Mouse (Mus musculus) thymus, postnatal 36 days (tissue): ENCODE measurements at regions not wholly inside any gene's neighbourhood (a gene's known extent, or its start where the extent isn't known, plus 50 kb on each side); places are given as distances from the start of the nearest gene placed in this dataset.
A peak's percentile ranks its signal among the peaks of the same experiment; 100 is the strongest.

ENCODE experiments used
- DNase-seq, 2 experiments: peaks; one replicate each; pipeline ENCODE4 v3.0.0; 2022; ENCODE audit warnings: mixed read lengths in 2 of 2

GRCm38 (mm10) chr1:51643640-51644039 lies 165.4 kb upstream of the Nabp1 start:
- no peak for DNase-seq

- no peak for DNase-seq
These were observed 160.5 kb upstream of the Nabp1 start for GRCm38 (mm10) chr1:51638519-51639302.

DNA sequence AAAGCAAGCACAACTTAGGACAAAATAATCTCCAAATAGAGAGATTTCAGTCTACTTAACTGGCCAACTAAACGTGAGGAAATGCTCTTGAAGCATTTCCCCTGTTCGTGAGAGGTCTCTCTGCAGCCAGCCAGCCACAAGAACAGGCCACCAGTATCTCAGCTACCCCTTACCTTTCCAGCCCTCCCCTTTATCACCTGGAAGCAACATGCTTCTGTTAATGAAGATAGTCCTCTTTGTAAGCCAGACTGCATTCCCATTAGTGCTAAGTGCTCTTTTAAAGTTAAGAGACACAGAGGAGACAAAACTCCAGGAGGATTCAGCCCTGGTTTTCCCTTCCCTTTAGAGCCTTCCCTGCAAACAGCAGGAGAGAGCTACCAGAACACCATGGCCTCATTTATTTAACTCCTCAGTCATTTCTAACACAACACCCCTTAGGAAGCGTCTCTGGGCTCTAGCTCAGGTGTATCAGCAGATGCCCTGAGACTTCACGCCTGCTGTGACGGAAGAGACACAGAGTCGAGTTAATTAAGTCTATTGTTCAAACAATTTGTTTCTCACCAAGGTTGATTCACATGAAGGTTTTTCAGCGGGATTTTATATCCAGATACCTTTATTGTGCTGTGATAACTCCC lies 157.8 kb upstream of the Nabp1 start:
- no peak for DNase-seq

DNA sequence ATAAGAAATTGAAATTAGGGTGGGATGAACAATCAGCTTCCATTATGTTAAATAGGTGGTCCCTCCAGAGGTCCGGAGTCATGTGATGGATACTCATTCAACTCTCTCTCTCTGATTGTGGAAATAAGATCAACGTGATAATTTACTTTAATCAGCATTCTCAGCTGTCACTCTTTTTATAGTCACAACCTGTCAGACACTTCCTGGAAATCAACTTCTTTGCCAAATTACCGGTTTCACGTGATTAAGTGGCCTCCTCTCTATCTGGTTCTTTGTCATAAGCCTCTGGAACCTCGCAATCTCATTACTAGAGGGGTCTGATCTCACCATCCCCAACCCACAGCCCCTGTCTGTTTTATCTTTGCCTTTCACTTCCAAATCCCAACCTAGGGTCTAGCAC lies 155.6 kb upstream of the Nabp1 start:
- no peak for DNase-seq

GRCm38 (mm10) chr1:51632851-51633250 lies 154.6 kb upstream of the Nabp1 start:
- DNase-seq, result no peak

- no peak for DNase-seq
These were observed 151.6 kb upstream of the Nabp1 start for GRCm38 (mm10) chr1:51629848-51630247.

DNA sequence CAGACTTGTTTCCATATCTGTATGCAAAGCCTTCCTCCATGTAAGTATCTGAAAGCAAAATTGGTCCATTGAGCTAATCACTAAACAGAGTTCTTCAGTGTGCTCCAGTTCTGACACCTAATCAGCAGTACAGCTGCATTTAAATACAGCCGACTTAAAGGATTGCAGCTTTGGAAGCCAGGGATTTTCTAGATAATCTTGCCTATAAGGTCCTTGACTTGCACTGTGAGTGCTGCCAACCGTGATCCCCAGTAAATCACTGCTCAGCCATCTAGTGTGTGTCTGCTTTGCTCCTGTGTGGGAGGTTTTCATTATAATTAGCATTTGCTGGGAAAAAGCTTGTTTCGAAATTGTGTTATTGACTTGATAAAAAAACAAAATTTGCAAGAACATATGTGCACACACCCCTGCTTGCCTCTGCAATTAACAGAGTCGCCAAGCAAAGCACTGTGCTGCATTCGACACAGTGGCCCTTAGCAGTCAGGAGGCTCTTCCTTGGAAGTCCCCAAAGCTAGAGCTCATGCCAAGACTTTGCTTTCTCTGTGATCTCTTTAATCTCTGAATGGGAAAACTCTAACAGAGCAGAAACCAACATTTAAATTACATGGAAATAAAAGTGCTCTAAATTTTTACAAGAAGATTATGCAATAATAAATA lies 150.0 kb upstream of the Nabp1 start:
- no peak for DNase-seq

DNA sequence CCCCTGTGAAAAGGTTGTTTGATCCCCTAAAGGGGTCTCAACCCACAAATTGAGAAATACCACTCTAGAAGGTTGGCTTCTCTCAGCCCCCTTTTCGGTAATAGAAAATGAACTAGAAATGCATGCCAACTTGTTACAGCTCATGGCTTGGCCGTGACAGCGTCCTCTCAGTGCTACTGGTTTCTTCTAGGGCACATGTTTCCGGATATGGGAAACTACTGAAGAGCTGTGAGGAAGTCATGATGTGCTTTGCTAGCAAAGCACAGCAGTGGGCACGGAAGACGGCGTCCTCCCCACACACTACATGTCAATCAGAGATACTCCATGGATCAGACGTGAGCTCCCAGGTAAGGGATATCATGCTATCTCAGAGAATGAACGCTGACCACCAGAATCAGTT lies 148.1 kb upstream of the Nabp1 start:
- no peak for DNase-seq

DNA sequence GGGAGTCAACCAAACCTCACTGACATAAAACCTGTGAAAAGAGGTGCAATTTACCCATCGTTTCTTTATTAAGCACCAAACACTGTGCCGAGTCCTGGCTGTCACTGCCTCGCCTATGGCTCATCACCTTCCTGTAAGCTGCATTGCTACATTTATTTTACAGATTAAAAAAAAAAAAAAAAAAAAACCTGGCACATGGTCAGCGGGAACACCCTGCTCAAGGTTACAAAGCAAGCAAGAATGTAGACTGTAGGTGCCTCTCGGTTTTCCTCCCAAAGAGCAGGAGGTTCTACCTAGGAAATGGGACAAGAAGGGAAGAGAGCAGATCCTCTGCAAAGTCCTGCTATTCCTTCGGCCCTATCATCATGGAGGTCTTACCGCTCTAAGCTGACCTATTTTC lies 146.9 kb upstream of the Nabp1 start:
- DNase-seq, result no peak

DNA sequence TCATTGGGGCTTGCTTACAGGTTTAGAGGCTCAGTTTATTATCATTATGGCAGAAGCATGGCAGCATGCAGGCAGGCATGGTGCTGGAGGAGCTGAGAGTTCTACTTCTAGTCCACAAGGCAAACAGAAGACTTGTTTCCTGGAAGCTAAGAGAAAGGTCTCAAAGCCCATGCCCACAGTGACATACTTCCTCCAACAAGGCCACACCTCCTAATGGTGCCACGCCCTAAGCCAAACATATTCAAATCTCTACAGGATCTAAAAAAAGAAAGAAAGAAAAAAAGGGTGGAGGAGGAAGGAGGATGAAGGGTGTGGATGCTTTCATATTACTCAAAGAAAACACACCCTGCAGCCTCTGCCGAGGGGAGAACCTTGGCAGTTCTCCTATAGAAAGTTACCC lies 146.3 kb upstream of the Nabp1 start:
- no peak for DNase-seq

- no peak for DNase-seq
These were observed 144.8 kb upstream of the Nabp1 start for GRCm38 (mm10) chr1:51622986-51623385.

- DNase-seq, result no peak
These were observed 144.1 kb upstream of the Nabp1 start for GRCm38 (mm10) chr1:51622181-51622862.

DNA sequence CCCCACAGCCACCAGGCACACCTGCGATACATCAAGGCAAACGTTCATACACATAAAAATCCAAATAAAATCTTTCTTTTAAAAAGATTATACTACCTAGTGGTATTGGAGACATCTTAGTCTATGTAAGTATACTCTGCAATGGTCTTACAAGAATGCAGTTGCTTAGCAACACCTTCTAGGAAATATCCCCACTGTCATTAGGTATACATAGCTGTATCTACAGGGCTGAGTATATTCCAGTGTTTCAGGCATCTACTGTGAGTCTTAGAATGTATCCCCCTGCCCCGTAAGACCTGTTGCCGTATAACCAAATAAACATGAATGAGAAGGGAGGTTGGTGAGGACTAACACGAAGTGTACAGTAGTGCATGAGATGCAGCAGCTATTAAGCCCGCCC lies 142.8 kb upstream of the Nabp1 start:
- no peak for DNase-seq

GRCm38 (mm10) chr1:51617502-51618251 lies 139.5 kb upstream of the Nabp1 start:
- no peak for DNase-seq

DNA sequence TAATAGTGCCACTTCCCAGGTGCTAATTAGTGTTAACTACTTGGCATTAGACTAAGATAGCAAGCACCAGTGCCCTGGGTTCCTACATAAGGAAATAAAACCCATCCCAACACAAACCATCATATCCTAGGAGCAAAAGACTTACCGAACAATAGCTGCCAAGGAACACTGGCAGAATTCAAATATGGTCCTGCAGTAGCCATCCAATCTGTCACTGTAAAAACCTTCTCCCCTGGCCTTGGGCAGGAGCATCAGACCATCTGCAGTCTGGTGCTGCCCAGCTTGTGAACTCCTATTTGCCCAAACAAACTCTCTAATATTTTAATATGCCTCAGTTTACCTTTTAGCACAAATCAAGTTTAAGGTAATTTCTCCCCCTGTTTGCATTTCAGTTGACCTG lies 137.9 kb upstream of the Nabp1 start:
- no peak for DNase-seq

DNA sequence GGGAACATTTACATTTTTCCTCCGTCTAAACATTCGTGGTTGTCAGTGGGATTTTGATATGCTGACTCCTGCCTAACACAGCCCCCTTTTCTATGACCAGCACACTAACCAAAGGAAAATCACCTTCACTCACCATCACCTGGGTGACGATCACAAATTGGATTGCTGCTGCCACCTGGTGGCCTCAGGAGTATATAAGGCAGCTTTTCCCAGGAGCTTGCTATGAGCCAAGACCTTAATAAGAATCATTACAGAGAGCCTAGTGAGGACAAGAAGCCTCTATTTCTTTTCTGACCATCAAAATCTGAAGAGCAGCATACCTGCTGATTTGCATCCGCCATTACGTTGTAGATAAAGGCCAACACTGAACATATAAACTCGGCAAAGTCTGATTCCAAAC lies 137.3 kb upstream of the Nabp1 start:
- peak; percentile 61 to 62 for DNase-seq

- DNase-seq, result no peak
These were observed 136.5 kb upstream of the Nabp1 start for GRCm38 (mm10) chr1:51614700-51615099.

- no peak for DNase-seq
These were observed 131.1 kb upstream of the Nabp1 start for GRCm38 (mm10) chr1:51609295-51609694.

GRCm38 (mm10) chr1:51607437-51607855 lies 129.2 kb upstream of the Nabp1 start:
- DNase-seq, result no peak

GRCm38 (mm10) chr1:51602071-51602470 lies 123.8 kb upstream of the Nabp1 start:
- no peak for DNase-seq

DNA sequence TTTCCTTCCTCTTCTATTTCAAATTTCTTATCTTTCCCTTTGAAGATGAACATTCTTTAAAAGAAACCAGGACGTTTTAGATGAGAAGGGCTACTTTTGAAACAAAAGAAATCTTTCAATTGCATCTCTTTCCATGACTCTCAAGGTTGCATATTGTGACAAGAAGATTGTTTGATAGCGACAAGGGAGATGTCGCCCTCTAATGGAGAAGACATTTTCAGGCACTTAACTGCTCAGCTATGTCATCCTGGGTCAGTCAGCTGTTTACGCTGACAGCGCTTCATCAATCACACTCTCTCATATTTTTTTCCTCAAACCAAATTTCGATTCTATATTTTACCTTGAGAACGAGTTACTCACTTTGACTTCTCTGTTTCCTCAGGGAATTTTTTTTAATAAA lies 122.2 kb upstream of the Nabp1 start:
- DNase-seq, result peak in 1 of 2 experiments; percentile 28

- DNase-seq, result peak; percentile 82
These were observed 119.0 kb upstream of the Nabp1 start for GRCm38 (mm10) chr1:51596935-51597820.
